Mouse (Mus musculus) forebrain, embryonic 14.5 days (tissue): ENCODE data around the gene Mrgprg. TPM values are rescaled to one million over a fixed set of nuclear protein-coding genes. Genes with fewer than 3 reads are reported as not detected.

Experiments
- ATAC-seq: fragments of 200-750 bp; cut with Nextera tagmentation; 2 replicates; pipeline ENCODE4 v1.8.0; 2017; ENCODE audit warnings: mild to moderate bottlenecking, moderate library complexity
- DNase-seq: peaks from one replicate; pipeline ENCODE4 v3.0.0-alpha.2; 2015; ENCODE audit warnings: low spot score
- H3K27ac ChIP-seq: fragments of 300-500 bp; sonication (generic); 2 replicates; pipeline ENCODE4 v1.5.1; 2014; ENCODE audit warnings: low read depth, mild to moderate bottlenecking, control low read depth, low read length, moderate library complexity
- H3K27me3 ChIP-seq: fragments of 300-500 bp; sonication (generic); replicated peaks from 2 replicates; pipeline ENCODE4 v1.6.1; 2014; ENCODE audit warnings: low read length, control low read depth, mixed read lengths; ENCODE audit not compliant: control insufficient read depth, insufficient read depth
- H3K36me3 ChIP-seq: fragments of 300-500 bp; sonication (generic); 2 replicates; pipeline ENCODE4 v1.6.1; 2014; ENCODE audit warnings: low read length, control low read depth; ENCODE audit not compliant: control insufficient read depth, insufficient read depth
- H3K4me1 ChIP-seq: fragments of 300-500 bp; sonication (generic); 2 replicates; pipeline ENCODE4 v1.6.1; 2014; ENCODE audit warnings: antibody characterized with exemption, low read length, control low read depth; ENCODE audit not compliant: control insufficient read depth, insufficient read depth
- H3K4me2 ChIP-seq: fragments of 300-500 bp; sonication (generic); 2 replicates; pipeline ENCODE4 v1.6.1; 2014; ENCODE audit warnings: mild to moderate bottlenecking, control low read depth, low read length
- H3K4me3 ChIP-seq: fragments of 300-500 bp; sonication (generic); 2 replicates; pipeline ENCODE4 v1.5.1; 2014; ENCODE audit warnings: low read depth, low read length, control low read depth
- H3K9ac ChIP-seq: fragments of 300-500 bp; sonication (generic); 2 replicates; pipeline ENCODE4 v1.6.1; 2014; ENCODE audit warnings: mild to moderate bottlenecking, low read length, control low read depth, moderate library complexity
- H3K9me3 ChIP-seq: fragments of 300-500 bp; sonication (generic); replicated peaks from 2 replicates; pipeline ENCODE4 v1.6.1; 2016; ENCODE audit warnings: low read length, control low read depth, mixed read lengths; ENCODE audit not compliant: control insufficient read depth
- WGBS: fragments of 180-500 bp; shearing (Covaris S2); extraction: QIAGEN DNeasy Blood & Tissue Kit; methylation state at CpG from one replicate; pipeline ENCODE4 v1.1.7; 2014; 5-methylcytosine and 5-hydroxymethylcytosine counted together
- polyA plus RNA-seq: library from polyadenylated mRNA; unstranded; fragments of >200 nt; fragmentation: Nextera tagmentation; extraction: Ambion mirVana; gene quantifications from 2 replicates; pipeline ENCODE4 v1.2.1, GENCODE M21; 2014

Gene Mrgprg
- polyA plus RNA-seq, result not detected in 2 replicates

DNA sequence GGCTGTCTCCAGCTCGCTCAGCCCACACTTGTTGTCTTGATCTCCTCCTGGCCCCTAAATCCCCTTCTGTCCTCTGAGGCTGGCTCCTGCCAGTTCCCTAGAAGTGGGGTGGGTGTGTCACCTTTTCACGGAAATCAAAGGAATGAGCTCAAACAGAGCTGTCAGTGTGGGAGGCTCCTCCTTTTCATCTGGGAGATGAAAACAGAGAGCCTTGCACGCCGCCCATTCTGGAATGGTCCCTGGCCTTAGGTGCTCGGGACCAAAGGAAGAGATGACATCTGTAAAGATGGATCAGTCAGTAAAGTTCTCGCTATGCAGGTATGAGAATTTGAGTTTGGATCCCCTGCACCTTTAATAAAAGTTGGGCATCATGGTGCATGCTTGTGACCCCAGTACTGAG lies at the start of gene Mrgprg:
Gene Mrgprg (minus strand): TSS at position 101 of the 400 bp plus-strand sequence.
- no peak for ATAC-seq
- no peaks in the 10 kb centered on the region for H3K36me3 ChIP-seq
- 40% methylated on average over 6 of the region's 6 CpGs for WGBS

GRCm38 (mm10) chr7:143808909-143809308 lies 42.1 kb upstream of the Mrgprg start:
- H3K4me3 ChIP-seq, result no peak overlapping the region
- WGBS, result 58% methylated on average over 1 of the region's 1 CpGs
- no peaks in the 10 kb centered on the region for H3K27me3 ChIP-seq
- DNase-seq, result no peak
- H3K4me1 ChIP-seq, result no peaks in the 10 kb centered on the region
- H3K36me3 ChIP-seq, result peaks cover 32% of the 10 kb centered on the region
- H3K27ac ChIP-seq, result no peak overlapping the region
- H3K9ac ChIP-seq, result no peak overlapping the region
- no peak overlapping the region for H3K4me2 ChIP-seq
- H3K9me3 ChIP-seq, result no peaks in the 10 kb centered on the region
- ATAC-seq, result no peak

More for the DNA sequence above, at the start of gene Mrgprg:
- Histone ChIP-seq H3K9ac (no peak within 1 kb of the TSS), H3K9me3 (no peaks in the 10 kb centered on the region), H3K27ac (no peak within 1 kb of the TSS), H3K4me1 (no peaks in the 10 kb centered on the region), H3K27me3 (0 out of 2 replicates have a peak, but pooled peaks cover 4% of the 10 kb centered on the region), H3K4me2 (no peak within 1 kb of the TSS), H3K4me3 (no peak within 1 kb of the TSS)
- no peak for DNase-seq

- DNase-seq, result peak; percentile 67
- peaks cover 35% of the 10 kb centered on the region; the same call in 1 of the 2 replicates for H3K36me3 ChIP-seq
- WGBS, result 41% methylated on average over 5 of the region's 5 CpGs
- H3K27me3 ChIP-seq, result no peaks in the 10 kb centered on the region
- H3K4me1 ChIP-seq, result no peaks in the 10 kb centered on the region
- H3K4me2 ChIP-seq, result no peak overlapping the region
- H3K4me3 ChIP-seq, result no peak overlapping the region
- H3K27ac ChIP-seq, result no peak overlapping the region
- ATAC-seq, result peak; percentile 75
- no peak overlapping the region for H3K9ac ChIP-seq
- no peaks in the 10 kb centered on the region for H3K9me3 ChIP-seq
These were observed 38.4 kb upstream of the Mrgprg start for GRCm38 (mm10) chr7:143805199-143805624.

DNA sequence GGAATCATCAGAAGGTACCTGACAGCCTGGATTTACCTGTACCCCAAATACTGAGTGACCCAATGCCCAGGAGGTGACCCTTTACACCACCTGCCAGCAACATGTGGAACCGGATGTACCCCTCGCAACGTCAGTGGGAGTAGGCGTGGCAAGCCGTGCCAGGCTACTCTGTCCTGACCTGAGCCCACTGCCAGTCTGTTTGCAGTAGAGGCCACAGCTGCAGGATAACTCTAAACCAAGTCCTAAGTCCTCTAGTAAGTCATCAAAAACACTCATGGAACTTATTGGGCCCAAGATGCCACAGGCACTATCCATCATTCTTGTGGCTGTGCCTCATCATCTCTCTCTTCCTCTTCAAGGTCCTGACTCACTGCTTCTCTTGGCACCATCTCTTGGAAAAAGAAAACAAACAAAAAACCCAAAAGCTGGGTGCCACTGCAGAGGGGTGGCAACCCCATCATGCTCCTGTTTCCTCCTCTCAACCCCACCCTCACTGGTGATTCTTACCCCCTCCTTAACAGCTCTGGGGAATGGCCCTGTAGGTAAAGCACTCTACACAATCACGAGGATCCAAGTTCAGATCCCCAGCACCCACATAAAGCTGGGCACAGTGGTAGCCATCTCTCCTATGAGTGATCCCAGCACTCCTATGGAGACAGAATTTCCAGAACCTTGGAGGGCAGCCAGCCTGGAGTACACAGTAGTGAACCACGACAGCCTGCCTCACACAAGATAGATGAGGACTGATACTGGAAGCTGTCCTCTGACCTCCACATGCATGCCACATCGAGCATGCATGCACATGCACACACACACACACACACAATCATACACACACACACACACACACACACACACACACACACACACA lies 34.6 kb upstream of the Mrgprg start:
- ATAC-seq (no peak), DNase-seq (no peak)
- no peaks in the 10 kb centered on the region for H3K9me3 ChIP-seq
- no peak overlapping the region for H3K4me3 ChIP-seq
- WGBS, result 91% methylated on average over 8 of the region's 8 CpGs
- H3K4me1 ChIP-seq, result no peaks in the 10 kb centered on the region
- no peak overlapping the region for H3K4me2 ChIP-seq
- H3K27me3 ChIP-seq, result no peaks in the 10 kb centered on the region
- peaks cover 56% of the 10 kb centered on the region for H3K36me3 ChIP-seq
- no peak overlapping the region for H3K27ac ChIP-seq
- H3K9ac ChIP-seq, result no peak overlapping the region

DNA sequence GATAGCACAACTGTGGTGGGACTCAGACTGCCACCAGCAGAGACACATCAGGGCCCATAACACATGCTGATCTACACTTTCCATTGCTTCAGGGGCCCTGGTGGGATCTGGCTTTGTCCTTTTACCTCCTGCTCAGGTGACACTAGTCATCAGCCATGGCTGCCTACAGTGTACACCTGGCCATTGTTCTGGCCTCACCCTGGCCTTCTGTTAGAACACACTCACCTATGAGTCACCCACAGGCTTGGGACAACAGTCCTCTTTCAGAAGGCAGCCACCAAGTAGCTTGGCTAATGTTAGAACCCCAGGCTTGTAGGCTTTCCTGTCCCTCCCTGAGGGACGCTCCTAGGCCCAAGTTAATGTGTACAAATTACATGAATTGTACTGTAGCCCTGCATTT lies 34.0 kb upstream of the Mrgprg start:
- no peak overlapping the region for H3K27ac ChIP-seq
- no peaks in the 10 kb centered on the region for H3K9me3 ChIP-seq
- H3K27me3 ChIP-seq, result no peaks in the 10 kb centered on the region
- DNase-seq, result no peak
- no peak overlapping the region for H3K4me2 ChIP-seq
- no peaks in the 10 kb centered on the region for H3K4me1 ChIP-seq
- no peak overlapping the region for H3K9ac ChIP-seq
- no peak for ATAC-seq
- H3K4me3 ChIP-seq, result no peak overlapping the region
- 88% methylated on average over 1 of the region's 1 CpGs for WGBS
- peaks cover 60% of the 10 kb centered on the region for H3K36me3 ChIP-seq

DNA sequence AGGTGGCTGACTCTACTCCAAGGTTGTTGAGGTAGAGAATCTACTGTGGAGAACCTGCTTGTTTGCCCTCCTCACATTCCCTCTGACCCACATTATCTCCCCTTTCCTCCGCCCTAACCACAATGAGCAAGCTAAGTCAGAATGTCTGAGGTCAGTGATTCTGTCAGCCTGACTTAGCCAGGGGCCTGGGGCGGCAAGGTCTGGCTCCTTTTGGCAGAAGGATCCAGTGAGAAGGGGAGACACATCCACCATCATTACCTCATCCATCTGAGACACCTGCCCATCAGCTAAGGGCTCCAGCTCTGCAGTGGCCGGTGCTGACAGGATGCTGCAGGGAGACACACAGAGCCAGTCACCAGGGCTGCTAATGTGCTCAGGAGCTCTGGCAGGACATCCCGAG lies 32.0 kb upstream of the Mrgprg start:
- H3K4me2 ChIP-seq, result no peak overlapping the region
- no peak overlapping the region for H3K9ac ChIP-seq
- WGBS, result 86% methylated on average over 4 of the region's 4 CpGs
- no peak overlapping the region for H3K27ac ChIP-seq
- no peak for DNase-seq
- H3K9me3 ChIP-seq, result no peaks in the 10 kb centered on the region
- H3K4me3 ChIP-seq, result no peak overlapping the region
- no peaks in the 10 kb centered on the region for H3K27me3 ChIP-seq
- no peaks in the 10 kb centered on the region for H3K4me1 ChIP-seq
- peaks cover 62% of the 10 kb centered on the region for H3K36me3 ChIP-seq
- ATAC-seq, result no peak

- Histone ChIP-seq H3K4me1 (no peaks in the 10 kb centered on the region), H3K27ac (no peak overlapping the region), H3K4me2 (no peak overlapping the region), H3K36me3 (peaks cover 28% of the 10 kb centered on the region), H3K4me3 (no peak overlapping the region), H3K9ac (no peak overlapping the region), H3K27me3 (no peaks in the 10 kb centered on the region), H3K9me3 (no peaks in the 10 kb centered on the region)
- ATAC-seq (no peak), DNase-seq (peak; percentile 21)
- 54% methylated on average over 4 of the region's 4 CpGs for WGBS
These were observed 26.3 kb upstream of the Mrgprg start for GRCm38 (mm10) chr7:143793121-143793520.

DNA sequence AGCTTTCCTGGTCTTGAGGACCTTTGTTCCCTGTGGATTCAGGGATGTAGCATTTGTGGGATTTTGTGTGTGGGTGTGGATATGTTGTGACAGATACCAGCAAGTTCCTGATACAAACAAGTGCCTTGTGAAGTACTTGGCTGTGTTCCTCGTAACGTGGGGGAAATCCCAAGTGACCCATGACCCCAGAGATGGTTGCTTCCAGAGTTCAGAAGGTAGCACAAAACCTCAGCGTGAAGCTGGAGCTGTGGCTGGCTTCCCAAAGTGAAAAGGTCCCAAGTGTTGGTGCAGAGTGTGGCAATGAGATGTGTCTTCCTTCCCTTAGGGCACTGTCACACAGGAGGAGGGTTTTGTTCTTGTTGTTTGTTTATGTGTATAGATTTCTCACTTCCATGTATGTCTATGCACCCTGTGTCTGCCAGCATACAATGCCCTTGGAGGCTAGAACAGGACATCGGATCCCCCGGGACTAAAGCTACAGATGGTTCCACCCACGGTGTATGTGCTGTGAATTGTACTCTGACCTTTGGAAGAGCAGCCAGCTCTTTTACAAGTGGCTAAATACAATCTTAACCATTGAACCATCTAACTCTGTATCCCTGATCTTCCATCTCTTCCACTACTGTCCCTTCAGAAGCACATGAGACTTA lies 25.7 kb upstream of the Mrgprg start:
- WGBS, result 80% methylated on average over 6 of the region's 6 CpGs

More for the DNA sequence above, 25.7 kb upstream of the Mrgprg start:
- Histone ChIP-seq H3K27me3 (no peaks in the 10 kb centered on the region), H3K4me1 (no peaks in the 10 kb centered on the region), H3K4me2 (no peak overlapping the region), H3K9me3 (no peaks in the 10 kb centered on the region), H3K9ac (no peak overlapping the region), H3K36me3 (peaks cover 22% of the 10 kb centered on the region), H3K4me3 (no peak overlapping the region), H3K27ac (no peak overlapping the region)
- no peak for DNase-seq
- ATAC-seq, result no peak
